Mouse (Mus musculus): ENCODE data around the gene Ccser1. TPM values are rescaled to one million over a fixed set of nuclear protein-coding genes. Genes with fewer than 3 reads are reported as not detected.
"Not testable (repeated sequence)": the region's sequence is repeated elsewhere in the genome, so short reads cannot be mapped to it uniquely, and the experiment has no call there.

The Ccser1 gene
- polyA plus RNA-seq, 1 experiment from 2014 or later = 17.0 TPM

DNA sequence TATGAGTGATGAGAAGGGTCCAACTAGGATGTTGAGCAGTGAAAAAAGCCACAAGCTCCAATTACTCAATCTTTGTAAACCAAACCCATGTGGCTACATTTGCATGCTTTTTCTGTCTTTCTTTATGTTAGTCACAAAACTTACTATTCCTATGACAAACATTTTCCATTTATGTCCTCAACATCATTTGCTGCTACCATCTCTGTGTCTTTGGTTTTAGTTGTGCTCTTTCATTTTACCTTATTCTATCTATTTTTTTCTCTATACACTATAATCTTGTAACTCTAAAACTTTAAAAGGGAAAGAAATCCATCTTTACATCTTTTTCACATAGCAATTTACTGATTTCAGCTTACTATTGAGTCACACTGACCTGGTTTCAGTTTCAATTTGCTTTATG is 834.2 kb downstream of the Ccser1 start:
- no peak overlapping the region for H3K4me2 ChIP-seq
- no peak overlapping the region for H3K27ac ChIP-seq
- ATAC-seq (replicated peaks; ENCODE audit: low FRiP score) = no peak
- H3K4me1 ChIP-seq = no peaks in the 10 kb centered on the region
- H3K4me3 ChIP-seq (replicated peaks) = no peak overlapping the region
- H3K27me3 ChIP-seq = no peaks in the 10 kb centered on the region
- no peaks in the 10 kb centered on the region for H3K9me3 ChIP-seq (replicated peaks)
- no peak overlapping the region for H3K9ac ChIP-seq
- no peaks in the 10 kb centered on the region for H3K36me3 ChIP-seq

DNA sequence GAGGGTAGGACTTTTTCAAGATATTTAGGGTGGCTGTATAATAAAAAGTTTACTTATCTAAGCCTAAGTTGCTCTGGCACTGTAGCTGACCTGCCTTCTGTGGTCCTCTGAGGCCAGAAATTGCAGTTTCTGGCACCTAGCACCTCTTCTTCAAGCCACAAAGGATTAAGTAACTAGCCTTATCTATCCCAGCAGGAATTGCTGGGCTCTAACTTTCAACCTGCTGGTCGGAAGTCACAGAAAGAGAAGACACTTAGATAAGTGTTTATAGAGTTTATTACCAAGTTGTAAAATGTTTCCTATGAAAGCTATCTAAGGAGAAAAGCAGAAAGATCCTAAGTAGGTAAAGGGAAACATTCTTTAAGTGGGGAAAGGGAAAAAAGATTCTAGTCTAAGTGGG is 864.3 kb downstream of the Ccser1 start:
- no peak overlapping the region for H3K4me3 ChIP-seq (replicated peaks)
- no peaks in the 10 kb centered on the region for H3K9me3 ChIP-seq (replicated peaks)
- no peak overlapping the region for H3K27ac ChIP-seq
- ATAC-seq (replicated peaks; ENCODE audit: low FRiP score) = no peak
- no peak overlapping the region for H3K4me2 ChIP-seq
- no peaks in the 10 kb centered on the region for H3K4me1 ChIP-seq
- no peaks in the 10 kb centered on the region for H3K27me3 ChIP-seq
- H3K36me3 ChIP-seq = no peaks in the 10 kb centered on the region
- H3K9ac ChIP-seq = no peak overlapping the region
- WGBS = 34% methylated on average over 1 of the region's 1 CpGs

DNA sequence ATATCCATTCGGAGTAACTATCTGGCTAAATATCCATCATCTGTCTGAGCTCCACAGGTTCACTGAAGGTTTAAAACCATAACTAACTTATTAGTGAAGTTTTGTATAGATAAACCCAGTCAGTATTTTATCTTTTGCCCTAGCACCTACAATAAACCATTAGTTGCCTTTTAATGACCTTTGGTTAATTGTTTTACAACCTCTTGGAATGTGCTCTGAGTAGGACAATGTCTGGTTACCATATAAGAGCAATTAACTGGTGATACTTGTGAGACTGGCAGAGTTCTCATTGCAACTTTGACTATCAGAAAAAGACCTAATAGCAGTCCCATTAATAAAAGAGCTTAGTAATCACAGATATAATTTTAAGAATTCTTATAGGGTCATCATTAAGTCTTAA is 864.9 kb downstream of the Ccser1 start:
- WGBS = 43% methylated on average over 1 of the region's 1 CpGs
- H3K4me3 ChIP-seq (replicated peaks); H3K4me1 ChIP-seq; H3K27me3 ChIP-seq; ATAC-seq (replicated peaks; ENCODE audit: low FRiP score); H3K9me3 ChIP-seq (replicated peaks); H3K9ac ChIP-seq; H3K4me2 ChIP-seq; H3K36me3 ChIP-seq; H3K27ac ChIP-seq: not testable (repeated sequence)

DNA sequence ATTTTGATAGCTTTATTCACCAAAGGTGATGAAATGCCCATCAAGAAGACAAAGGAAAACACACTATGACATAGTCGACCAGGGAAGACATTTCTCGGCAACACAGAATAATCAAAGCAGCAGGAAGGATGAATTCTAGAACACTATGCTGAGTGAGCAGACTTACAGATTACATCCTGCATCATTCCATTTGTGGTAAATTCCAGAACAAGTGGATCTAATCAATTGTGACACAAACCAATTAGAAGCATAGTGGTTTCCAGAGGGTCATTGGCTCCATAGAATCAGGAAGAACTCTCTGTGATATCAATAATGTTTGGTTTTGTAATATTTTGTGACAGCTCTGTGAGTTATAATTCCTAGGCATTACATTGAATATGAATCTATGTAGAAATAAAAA is 875.2 kb downstream of the Ccser1 start:
- Histone ChIP-seq H3K4me3 (replicated peaks) (no peak overlapping the region), H3K36me3 (no peaks in the 10 kb centered on the region), H3K9ac (no peak overlapping the region), H3K4me2 (no peak overlapping the region), H3K27ac (no peak overlapping the region), H3K4me1 (no peaks in the 10 kb centered on the region), H3K27me3 (no peaks in the 10 kb centered on the region), H3K9me3 (replicated peaks) (no peaks in the 10 kb centered on the region)
- no peak for ATAC-seq (replicated peaks; ENCODE audit: low FRiP score)
- 79% methylated on average over 2 of the region's 2 CpGs for WGBS

DNA sequence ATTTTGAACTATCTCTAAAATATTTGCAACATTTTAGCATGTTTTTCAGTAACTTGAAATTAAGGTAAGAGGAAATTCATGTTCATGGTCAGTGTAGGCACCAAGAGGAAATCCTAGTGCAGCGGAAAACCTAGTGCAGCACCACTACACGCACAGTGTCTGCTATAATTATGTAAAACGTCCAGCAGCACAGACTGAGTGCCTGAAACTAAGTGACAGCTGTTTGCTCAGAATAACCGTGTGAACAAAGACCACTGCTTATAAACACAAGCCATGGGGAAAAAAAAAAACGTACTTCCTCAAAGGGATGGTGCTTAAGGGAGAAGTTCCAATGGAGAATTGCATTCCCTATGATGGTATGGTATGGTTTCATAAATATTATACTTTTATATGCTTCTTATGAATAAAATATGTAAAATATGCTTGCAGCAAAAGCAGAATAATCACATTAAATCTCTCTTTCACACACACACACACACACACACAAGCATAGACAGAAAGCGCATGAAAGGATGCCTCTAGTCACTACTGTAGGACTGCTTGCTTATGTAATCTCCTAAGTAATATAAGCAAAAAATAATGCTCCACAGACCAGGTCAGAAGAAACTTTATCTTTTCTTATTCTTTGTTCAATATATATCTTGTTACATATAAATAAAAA is 886.4 kb downstream of the Ccser1 start:
- no peak overlapping the region for H3K4me2 ChIP-seq
- no peaks in the 10 kb centered on the region for H3K27me3 ChIP-seq
- no peaks in the 10 kb centered on the region for H3K36me3 ChIP-seq
- H3K4me1 ChIP-seq = no peaks in the 10 kb centered on the region
- no peaks in the 10 kb centered on the region for H3K9me3 ChIP-seq (replicated peaks)
- no peak overlapping the region for H3K9ac ChIP-seq
- no peak overlapping the region for H3K27ac ChIP-seq
- ATAC-seq (replicated peaks; ENCODE audit: low FRiP score) = no peak
- no peak overlapping the region for H3K4me3 ChIP-seq (replicated peaks)
- 73% methylated on average over 6 of the region's 6 CpGs for WGBS

DNA sequence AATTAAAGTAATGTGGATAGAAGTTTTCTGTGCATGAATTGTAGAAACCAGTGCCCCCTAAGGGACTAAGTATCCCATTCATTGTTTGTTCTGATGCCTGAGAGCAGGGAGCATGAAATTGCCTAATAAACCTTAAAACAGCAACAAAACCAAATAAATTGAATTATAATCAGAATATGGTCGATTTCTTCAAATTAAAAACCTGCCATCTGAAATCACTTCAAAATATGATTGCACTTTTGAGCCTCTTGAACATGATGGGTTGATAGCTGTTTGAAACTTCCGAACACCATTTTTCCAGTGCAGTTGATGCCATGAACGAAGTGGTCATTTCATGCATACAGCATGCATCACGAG is 886.9 kb downstream of the Ccser1 start:
- no peak overlapping the region for H3K4me3 ChIP-seq (replicated peaks)
- no peaks in the 10 kb centered on the region for H3K4me1 ChIP-seq
- no peak overlapping the region for H3K27ac ChIP-seq
- H3K9ac ChIP-seq = no peak overlapping the region
- no peaks in the 10 kb centered on the region for H3K9me3 ChIP-seq (replicated peaks)
- no peaks in the 10 kb centered on the region for H3K27me3 ChIP-seq
- ATAC-seq (replicated peaks; ENCODE audit: low FRiP score) = no peak
- no peak overlapping the region for H3K4me2 ChIP-seq
- 79% methylated on average over 4 of the region's 4 CpGs for WGBS
- H3K36me3 ChIP-seq = no peaks in the 10 kb centered on the region

DNA sequence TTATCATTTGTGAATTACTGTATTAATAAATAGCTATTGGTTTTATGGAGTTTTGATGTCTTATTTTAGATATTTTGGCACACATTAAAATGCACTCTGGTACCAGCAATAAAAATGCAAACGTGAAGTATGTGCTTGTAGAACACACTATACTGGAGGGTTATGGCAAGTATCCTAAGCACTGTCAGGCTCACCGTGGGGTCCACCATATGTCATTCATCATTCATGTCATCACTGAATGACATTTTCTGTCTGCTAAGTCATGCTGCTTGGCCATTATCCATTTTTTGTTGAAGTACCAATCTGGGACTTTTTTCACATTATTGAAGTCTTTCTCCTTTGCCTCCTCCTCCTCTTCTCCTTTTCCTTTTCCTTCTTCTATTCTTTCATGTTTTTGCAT is 925.3 kb downstream of the Ccser1 start:
- Histone ChIP-seq H3K4me2 (no peak overlapping the region), H3K9me3 (replicated peaks) (no peaks in the 10 kb centered on the region), H3K4me1 (no peaks in the 10 kb centered on the region), H3K27ac (no peak overlapping the region), H3K9ac (no peak overlapping the region), H3K27me3 (no peaks in the 10 kb centered on the region), H3K4me3 (replicated peaks) (no peak overlapping the region), H3K36me3 (no peaks in the 10 kb centered on the region)
- no peak for ATAC-seq (replicated peaks; ENCODE audit: low FRiP score)
- WGBS = 65% methylated on average over 2 of the region's 2 CpGs

DNA sequence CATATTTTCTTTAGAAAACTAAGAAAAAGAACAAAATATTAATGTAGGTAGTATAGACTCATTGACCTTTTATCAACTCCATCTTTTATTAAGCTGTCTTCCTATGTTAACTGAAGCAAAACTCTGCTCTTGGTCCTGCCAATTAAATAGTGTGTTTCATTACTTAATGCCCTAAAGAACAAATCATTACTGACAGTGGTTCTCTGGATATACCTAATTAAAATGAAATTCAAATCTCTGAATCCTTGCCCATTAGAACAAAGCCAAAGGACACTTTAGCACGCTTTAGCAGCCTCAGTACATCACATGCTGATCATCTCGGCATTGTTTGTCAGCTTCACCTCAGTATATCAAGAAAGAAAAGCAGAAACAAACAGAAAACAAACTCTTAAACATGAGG is 952.4 kb downstream of the Ccser1 start:
- no peak overlapping the region for H3K27ac ChIP-seq
- ATAC-seq (replicated peaks; ENCODE audit: low FRiP score) = no peak
- no peaks in the 10 kb centered on the region for H3K27me3 ChIP-seq
- no peaks in the 10 kb centered on the region for H3K9me3 ChIP-seq (replicated peaks)
- no peak overlapping the region for H3K4me2 ChIP-seq
- 82% methylated on average over 2 of the region's 2 CpGs for WGBS
- no peak overlapping the region for H3K4me3 ChIP-seq (replicated peaks)
- H3K9ac ChIP-seq = no peak overlapping the region
- H3K36me3 ChIP-seq = no peaks in the 10 kb centered on the region
- no peaks in the 10 kb centered on the region for H3K4me1 ChIP-seq

DNA sequence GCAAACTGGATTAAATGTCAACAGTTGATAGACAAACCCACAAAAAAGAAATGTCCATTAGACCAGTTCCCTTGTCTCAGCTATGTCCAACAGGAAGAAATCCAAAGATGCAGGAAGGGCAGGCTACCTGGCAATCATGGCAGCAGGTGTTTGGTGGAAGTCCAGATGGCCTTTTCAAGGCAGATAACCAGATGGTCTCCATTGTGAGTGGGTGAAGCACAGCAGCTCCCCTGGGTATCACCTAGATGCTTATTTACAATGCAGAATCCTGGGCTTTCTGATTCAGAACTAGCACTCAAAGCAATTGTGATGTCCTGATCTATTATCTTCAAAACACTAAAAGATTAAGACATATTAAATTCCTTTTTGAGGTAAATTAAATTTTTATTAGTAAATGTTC is 980.2 kb downstream of the Ccser1 start:
- H3K4me3 ChIP-seq (replicated peaks) = no peak overlapping the region
- H3K27me3 ChIP-seq = no peaks in the 10 kb centered on the region
- H3K4me2 ChIP-seq = no peak overlapping the region
- no peaks in the 10 kb centered on the region for H3K9me3 ChIP-seq (replicated peaks)
- no peak overlapping the region for H3K9ac ChIP-seq
- H3K27ac ChIP-seq = no peak overlapping the region
- H3K4me1 ChIP-seq = no peaks in the 10 kb centered on the region
- no peaks in the 10 kb centered on the region for H3K36me3 ChIP-seq
- no peak for ATAC-seq (replicated peaks; ENCODE audit: low FRiP score)

DNA sequence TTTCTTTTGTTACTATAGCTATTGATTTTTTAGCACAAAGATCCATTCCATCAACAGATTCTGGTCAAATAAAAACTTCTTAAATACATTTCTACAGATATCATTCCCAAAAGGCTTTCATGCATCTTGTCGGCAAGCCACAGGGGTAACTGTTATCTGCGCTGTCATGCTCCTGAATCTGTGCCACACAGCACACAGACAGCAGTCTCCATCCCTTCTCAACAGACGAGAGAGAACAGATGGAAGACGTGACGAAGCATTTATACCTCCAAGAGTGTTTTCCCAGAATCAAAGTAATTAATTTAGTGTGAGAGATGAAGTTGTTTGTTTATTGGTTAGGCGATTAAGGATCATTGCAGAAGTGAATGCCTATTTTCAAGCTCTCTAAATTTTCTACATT is 982.5 kb downstream of the Ccser1 start:
- Histone ChIP-seq H3K9me3 (replicated peaks) (no peaks in the 10 kb centered on the region), H3K27ac (no peak overlapping the region), H3K27me3 (no peaks in the 10 kb centered on the region), H3K4me1 (no peaks in the 10 kb centered on the region), H3K36me3 (no peaks in the 10 kb centered on the region), H3K4me3 (replicated peaks) (no peak overlapping the region), H3K4me2 (no peak overlapping the region), H3K9ac (no peak overlapping the region)
- 75% methylated on average over 6 of the region's 6 CpGs for WGBS
- ATAC-seq (replicated peaks; ENCODE audit: low FRiP score) = no peak

DNA sequence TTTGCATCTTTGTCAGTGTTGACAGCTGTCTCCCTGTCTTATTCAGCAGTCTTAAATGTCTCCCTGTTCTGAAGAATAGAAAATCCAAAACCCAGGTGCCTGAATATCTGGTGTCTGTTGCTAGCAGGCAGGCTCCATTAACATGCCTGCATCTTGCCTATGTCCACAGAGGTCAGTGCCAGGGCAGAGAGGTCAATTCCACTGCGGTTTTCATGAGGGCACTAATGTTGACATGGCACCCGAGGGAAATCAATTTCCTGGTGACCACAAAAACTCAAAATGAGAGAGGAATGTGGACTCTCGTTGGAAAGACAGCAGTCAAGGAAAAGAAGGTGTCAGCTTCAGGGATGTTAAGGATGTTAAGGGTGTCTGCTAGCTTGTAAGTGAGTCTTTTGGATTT is 983.7 kb downstream of the Ccser1 start:
- Histone ChIP-seq H3K4me2 (no peak overlapping the region), H3K36me3 (no peaks in the 10 kb centered on the region), H3K27me3 (no peaks in the 10 kb centered on the region), H3K9me3 (replicated peaks) (no peaks in the 10 kb centered on the region), H3K9ac (no peak overlapping the region), H3K27ac (no peak overlapping the region), H3K4me3 (replicated peaks) (no peak overlapping the region), H3K4me1 (no peaks in the 10 kb centered on the region)
- no peak for ATAC-seq (replicated peaks; ENCODE audit: low FRiP score)
- WGBS = 25% methylated on average over 3 of the region's 3 CpGs

DNA sequence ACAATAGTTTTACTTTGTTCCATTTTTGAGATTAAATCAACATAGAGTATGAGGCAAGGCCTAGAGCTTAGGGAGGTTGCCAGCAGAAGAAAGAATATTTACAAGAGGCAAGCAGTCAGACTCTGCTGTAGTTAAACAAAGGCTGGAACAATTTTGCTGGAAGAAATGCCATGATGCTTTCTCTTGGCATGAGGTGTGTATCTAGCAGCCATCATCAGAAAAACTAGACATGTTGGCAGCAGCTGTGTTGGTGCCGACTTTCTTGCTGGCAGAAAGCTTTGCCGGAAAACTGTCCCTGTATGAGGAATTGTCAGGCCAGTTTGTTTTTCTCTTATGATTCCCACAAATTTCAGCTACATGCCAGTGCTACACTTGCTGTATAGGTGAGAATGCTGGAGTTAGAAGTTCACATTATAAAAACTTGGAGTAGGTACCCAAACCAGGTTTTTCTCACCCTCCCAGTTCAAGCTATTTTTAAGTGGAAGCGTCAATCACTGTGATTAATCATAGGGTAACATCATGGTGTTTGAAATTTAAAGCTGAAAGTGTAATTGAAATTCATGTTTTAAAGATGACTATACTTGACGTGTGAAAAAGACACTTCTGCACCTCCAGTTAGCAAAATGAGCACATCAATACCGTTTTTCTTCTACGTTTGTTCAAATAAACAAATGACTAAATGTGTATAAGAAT is 1016.5 kb downstream of the Ccser1 start:
- H3K9me3 ChIP-seq (replicated peaks) = no peaks in the 10 kb centered on the region
- H3K4me3 ChIP-seq (replicated peaks) = no peak overlapping the region
- H3K9ac ChIP-seq = no peak overlapping the region
- no peaks in the 10 kb centered on the region for H3K36me3 ChIP-seq
- H3K4me1 ChIP-seq = no peaks in the 10 kb centered on the region
- H3K27ac ChIP-seq = no peak overlapping the region
- no peaks in the 10 kb centered on the region for H3K27me3 ChIP-seq
- no peak overlapping the region for H3K4me2 ChIP-seq
- WGBS = 88% methylated on average over 6 of the region's 6 CpGs
- no peak for ATAC-seq (replicated peaks; ENCODE audit: low FRiP score)

DNA sequence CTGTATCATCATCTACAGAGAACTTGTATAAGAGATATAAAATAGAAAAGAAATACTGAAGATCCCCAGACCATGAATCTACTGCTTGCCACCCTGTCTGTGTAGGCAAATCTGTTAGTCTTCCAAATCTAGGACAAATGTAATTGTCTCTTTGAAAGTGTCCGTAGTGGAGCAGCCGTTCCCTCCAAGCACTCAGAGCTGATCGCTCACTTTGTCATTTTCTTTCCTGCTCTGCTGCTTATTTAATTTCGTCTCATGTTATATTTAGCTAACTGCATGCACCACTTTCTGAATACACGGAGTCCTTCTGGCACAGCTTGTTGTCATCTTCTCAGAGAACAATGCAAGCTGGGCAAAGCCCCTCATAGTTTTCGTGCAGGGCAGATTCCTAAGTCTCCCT is 1018.6 kb downstream of the Ccser1 start:
- Histone ChIP-seq H3K27me3 (no peaks in the 10 kb centered on the region), H3K36me3 (no peaks in the 10 kb centered on the region), H3K4me3 (replicated peaks) (no peak overlapping the region), H3K4me2 (no peak overlapping the region), H3K27ac (no peak overlapping the region), H3K4me1 (no peaks in the 10 kb centered on the region), H3K9me3 (replicated peaks) (no peaks in the 10 kb centered on the region), H3K9ac (no peak overlapping the region)
- 79% methylated on average over 6 of the region's 6 CpGs for WGBS
- no peak for ATAC-seq (replicated peaks; ENCODE audit: low FRiP score)
